Mouse (Mus musculus): ENCODE measurements around the gene Fam71a.

Fam71a gene

DNA sequence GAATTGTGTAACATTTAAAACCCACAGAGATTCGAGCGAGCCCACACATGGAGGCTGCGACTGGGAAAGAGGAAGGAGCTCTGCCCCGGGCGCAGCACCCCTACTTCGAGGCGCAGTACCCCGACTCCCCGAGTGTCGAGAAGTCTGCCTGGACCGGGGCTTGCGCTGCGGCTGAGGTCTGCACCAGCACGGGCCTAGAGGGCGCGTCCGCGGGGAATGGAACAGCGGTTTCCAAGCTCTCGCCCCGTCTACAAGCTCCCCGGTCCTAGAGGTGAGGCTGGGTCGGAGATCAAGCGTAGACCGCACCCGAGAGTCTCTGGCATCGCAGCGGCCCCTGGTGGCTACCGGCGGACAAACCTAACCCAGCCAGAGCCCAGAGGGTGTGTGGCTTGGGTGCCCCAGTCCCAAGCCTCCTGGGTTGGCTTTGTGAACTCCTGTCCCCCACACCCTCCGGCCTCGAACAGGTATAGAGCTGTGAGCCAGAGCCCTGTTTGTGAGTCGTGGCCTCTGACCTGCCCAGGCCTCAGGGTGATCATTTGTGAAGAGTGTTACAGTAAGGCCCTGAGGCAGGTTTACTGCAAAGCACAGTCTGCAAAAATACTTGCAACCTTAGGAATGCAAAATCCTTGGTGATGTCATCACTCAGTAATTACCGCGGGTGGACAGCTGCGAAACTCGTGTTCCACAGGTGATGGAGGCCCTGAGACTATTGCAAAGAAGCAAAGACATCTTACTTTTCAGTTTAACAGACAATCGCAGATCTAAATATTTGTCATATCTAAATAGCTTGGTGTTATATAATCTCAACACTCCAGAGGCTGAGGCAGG is 38.6 kb downstream of the Fam71a start:
- CTCF ChIA-PET = interaction anchor here (0.6 kb wide), 1 partner anchor 113 kb away, joined by 3 read pairs; no protein-coding TSS in a partner anchor

DNA sequence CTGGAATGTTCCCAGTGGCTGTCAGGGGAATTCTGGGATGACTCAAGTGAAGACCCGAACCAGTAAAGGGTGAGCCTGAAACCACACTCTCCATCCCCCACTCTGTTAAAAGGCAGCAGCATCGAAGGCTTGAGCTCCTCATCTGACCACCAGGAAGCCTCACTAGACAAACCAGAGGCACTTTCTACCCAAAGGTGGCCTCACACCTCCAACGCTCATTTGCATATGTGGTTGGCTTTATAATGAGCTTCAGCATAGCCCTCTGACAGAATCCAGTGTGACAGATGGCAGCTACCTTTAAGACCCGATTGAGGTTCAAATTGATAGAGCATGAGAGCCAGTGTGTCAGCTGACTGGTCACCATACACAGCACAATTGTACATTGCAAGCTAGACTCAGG is 40.3 kb downstream of the Fam71a start:
- CTCF ChIA-PET = no interaction called here

DNA sequence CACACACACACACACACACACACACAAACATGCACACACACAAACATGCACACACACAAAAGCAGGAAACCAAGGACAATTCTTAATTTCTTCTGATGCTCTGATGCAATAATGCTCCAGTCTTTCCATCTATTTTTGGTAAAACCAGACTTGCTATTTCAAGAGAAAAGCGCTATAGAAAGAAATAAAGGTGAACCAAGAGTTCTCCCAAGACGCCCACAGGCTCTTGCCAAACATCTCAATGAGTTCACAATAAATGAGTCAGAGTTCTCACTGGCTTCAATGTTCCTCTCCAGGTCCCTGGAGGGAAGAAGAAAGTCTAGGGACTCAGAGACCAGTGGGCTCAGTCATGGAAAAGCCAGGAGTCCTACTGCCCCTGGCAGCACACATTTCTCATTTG is 40.9 kb downstream of the Fam71a start:
- CTCF ChIA-PET = no interaction called here

DNA sequence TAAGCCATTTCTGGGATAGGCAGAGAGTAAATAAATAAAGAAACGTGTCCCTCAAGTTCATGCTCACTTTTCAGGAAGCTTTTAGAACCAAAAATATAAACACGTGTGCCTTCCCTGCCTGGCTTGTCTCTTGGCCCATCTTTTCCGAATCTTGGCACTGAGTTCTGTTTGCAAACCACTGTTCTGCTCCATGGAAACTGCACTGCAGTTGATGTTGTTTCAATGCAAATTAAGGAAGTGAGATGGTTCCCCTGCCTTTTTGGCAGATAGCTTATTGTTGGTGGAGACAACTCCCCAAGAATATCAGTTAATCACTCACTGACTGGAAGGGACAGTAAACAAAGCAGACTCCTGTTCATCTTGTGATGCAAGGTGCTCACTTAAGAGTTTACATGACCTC is 41.9 kb downstream of the Fam71a start:
- CTCF ChIA-PET = no interaction called here

DNA sequence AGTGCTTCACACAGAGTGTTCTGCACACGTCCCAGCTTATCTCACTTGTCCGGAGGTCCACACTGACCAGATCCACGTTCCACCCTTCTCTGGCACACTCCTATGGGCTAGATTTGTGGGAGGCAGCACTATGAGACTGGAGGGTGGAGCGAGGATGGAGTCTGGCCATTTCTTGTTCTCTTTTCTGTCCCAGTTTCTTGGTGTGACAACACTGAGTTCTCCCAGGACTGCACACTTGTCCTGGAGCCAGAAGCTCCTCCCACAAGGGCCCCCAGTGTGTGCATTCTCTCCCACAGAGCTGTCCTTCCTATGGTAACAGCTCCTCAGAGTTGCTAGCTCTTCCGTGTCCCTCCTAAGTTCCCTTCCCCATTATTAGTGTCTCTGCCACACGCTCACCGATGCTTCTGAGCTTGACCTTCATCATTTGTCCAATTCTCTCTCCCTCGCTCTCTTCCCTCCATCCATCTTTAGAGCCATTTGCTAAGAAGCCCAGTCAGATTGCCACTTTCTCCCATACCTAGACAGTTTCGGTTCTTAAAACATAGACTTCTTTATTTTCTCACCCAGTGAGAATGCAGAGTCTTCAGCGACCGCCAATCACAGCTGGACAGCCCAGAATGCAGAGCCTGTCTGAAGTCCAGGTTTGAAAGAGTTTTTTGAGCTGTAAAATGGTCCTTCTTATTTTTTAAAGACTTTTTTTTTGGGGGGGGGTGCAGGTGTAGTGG is 48.9 kb downstream of the Fam71a start:
- CTCF ChIA-PET = interaction anchor here (0.9 kb wide), 1 partner anchor 37 kb away, joined by 5 read pairs; no protein-coding TSS in a partner anchor

DNA sequence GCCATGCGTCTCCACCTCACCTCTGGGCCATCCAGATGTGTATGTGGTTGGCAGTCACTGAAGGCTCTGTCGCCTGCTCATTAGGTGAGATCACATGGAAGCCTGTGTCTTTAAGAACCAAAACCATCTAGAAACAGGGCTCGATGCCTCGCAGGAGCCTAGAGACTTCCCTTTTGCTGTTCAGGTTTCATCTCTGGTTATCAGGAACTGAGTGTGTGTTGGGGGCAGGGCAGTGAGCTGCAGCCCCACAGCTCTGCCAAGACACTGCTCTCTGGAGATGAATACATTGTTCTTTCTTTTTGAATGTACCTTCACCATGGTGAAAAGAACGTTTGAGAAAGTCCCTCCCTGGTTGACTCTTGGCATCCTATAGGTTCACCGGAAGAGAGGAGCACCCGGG is 49.7 kb downstream of the Fam71a start:
- CTCF ChIA-PET = no interaction called here
